Mouse (Mus musculus) liver, embryonic 12.5 days (tissue): Measurements from ENCODE around the gene Tmem63b. TPM values are rescaled to one million over a fixed set of nuclear protein-coding genes. Genes with fewer than 3 reads are reported as not detected.
A peak's percentile ranks its signal among the peaks of the same experiment; 100 is the strongest.

ENCODE experiments used
- ATAC-seq: fragments of 200-750 bp; cut with Nextera tagmentation; 2 replicates; pipeline ENCODE4 v1.8.0; 2017; ENCODE audit warnings: moderate number of reproducible peaks, mild to moderate bottlenecking, moderate library complexity
- H3K27ac ChIP-seq: fragments of 300-500 bp; sonication (generic); 2 replicates; pipeline ENCODE4 v1.5.1; 2016; ENCODE audit warnings: mild to moderate bottlenecking
- H3K27me3 ChIP-seq: fragments of 300-500 bp; sonication (generic); replicated peaks from 2 replicates; pipeline ENCODE4 v1.6.1; 2016; ENCODE audit warnings: mild to moderate bottlenecking, moderate library complexity
- H3K36me3 ChIP-seq: fragments of 300-500 bp; sonication (generic); 2 replicates; pipeline ENCODE4 v1.6.1; 2016; ENCODE audit warnings: mild to moderate bottlenecking, moderate library complexity
- H3K4me1 ChIP-seq: fragments of 300-500 bp; sonication (generic); 2 replicates; pipeline ENCODE4 v1.6.1; 2016
- H3K4me2 ChIP-seq: fragments of 300-500 bp; sonication (generic); 2 replicates; pipeline ENCODE4 v1.6.1; 2016; ENCODE audit warnings: mild to moderate bottlenecking, moderate library complexity
- H3K4me3 ChIP-seq: fragments of 300-500 bp; sonication (generic); 2 replicates; pipeline ENCODE4 v1.5.1; 2016; ENCODE audit warnings: mild to moderate bottlenecking, moderate library complexity
- H3K9ac ChIP-seq: fragments of 300-500 bp; sonication (generic); 2 replicates; pipeline ENCODE4 v1.6.1; 2016; ENCODE audit warnings: mild to moderate bottlenecking, moderate library complexity
- H3K9me3 ChIP-seq: fragments of 300-500 bp; sonication (generic); replicated peaks from 2 replicates; pipeline ENCODE4 v1.6.1; 2016; ENCODE audit warnings: mild to moderate bottlenecking, moderate library complexity
- WGBS: fragments of 180-500 bp; shearing (Covaris S2); methylation state at CpG from one replicate; pipeline ENCODE4 v1.1.7; 2016; ENCODE audit not compliant: insufficient replicate concordance; 5-methylcytosine and 5-hydroxymethylcytosine counted together
- polyA plus RNA-seq: library from polyadenylated mRNA; unstranded; fragments of >200 nt; fragmentation: Nextera tagmentation; extraction: Ambion mirVana; gene quantifications from 2 replicates; pipeline ENCODE4 v1.2.1, GENCODE M21; 2016

The Tmem63b gene
- polyA plus RNA-seq, 1 experiment from 2014 or later = 13.7 TPM

GRCm38 (mm10) chr17:45702254-45702653 lies 15.5 kb upstream of the Tmem63b start:
- peaks cover 23% of the 10 kb centered on the region for H3K36me3 ChIP-seq
- 46% methylated on average over 4 of the region's 4 CpGs for WGBS
- no peaks in the 10 kb centered on the region for H3K27me3 ChIP-seq
- H3K4me2 ChIP-seq = no peak overlapping the region
- H3K27ac ChIP-seq = no peak overlapping the region
- H3K4me3 ChIP-seq = no peak overlapping the region
- H3K9ac ChIP-seq = no peak overlapping the region
- H3K9me3 ChIP-seq = no peaks in the 10 kb centered on the region
- ATAC-seq = no peak
- peaks cover 43% of the 10 kb centered on the region for H3K4me1 ChIP-seq

- no peak for ATAC-seq
- H3K36me3 ChIP-seq = peaks cover 33% of the 10 kb centered on the region
- no peaks in the 10 kb centered on the region for H3K27me3 ChIP-seq
- H3K4me3 ChIP-seq = no peak overlapping the region
- H3K9ac ChIP-seq = no peak overlapping the region
- H3K9me3 ChIP-seq = no peaks in the 10 kb centered on the region
- no peak overlapping the region for H3K4me2 ChIP-seq
- 70% methylated on average over 9 of the region's 9 CpGs for WGBS
- H3K4me1 ChIP-seq = peaks cover 43% of the 10 kb centered on the region
- H3K27ac ChIP-seq = no peak overlapping the region
These were observed 14.5 kb upstream of the Tmem63b start for GRCm38 (mm10) chr17:45701236-45701591.

GRCm38 (mm10) chr17:45700496-45701235 lies 14.0 kb upstream of the Tmem63b start:
- H3K4me2 ChIP-seq = no peak overlapping the region
- H3K27ac ChIP-seq = peak overlapping the region; percentile 43; the same call in 1 of the 2 replicates
- H3K9me3 ChIP-seq = no peaks in the 10 kb centered on the region
- peaks cover 46% of the 10 kb centered on the region for H3K4me1 ChIP-seq
- H3K27me3 ChIP-seq = no peaks in the 10 kb centered on the region
- H3K36me3 ChIP-seq = peaks cover 35% of the 10 kb centered on the region
- H3K9ac ChIP-seq = no peak overlapping the region
- WGBS = 63% methylated on average over 9 of the region's 16 CpGs
- no peak overlapping the region for H3K4me3 ChIP-seq
- ATAC-seq = no peak

GRCm38 (mm10) chr17:45699039-45699740 lies 12.5 kb upstream of the Tmem63b start:
- no peak overlapping the region for H3K4me2 ChIP-seq
- H3K4me3 ChIP-seq = no peak overlapping the region
- 80% methylated on average over 3 of the region's 3 CpGs for WGBS
- H3K9ac ChIP-seq = no peak overlapping the region
- no peak overlapping the region for H3K27ac ChIP-seq
- no peak for ATAC-seq
- no peaks in the 10 kb centered on the region for H3K9me3 ChIP-seq
- H3K36me3 ChIP-seq = peaks cover 37% of the 10 kb centered on the region
- H3K27me3 ChIP-seq = no peaks in the 10 kb centered on the region
- peaks cover 53% of the 10 kb centered on the region for H3K4me1 ChIP-seq

GRCm38 (mm10) chr17:45698368-45698767 lies 11.7 kb upstream of the Tmem63b start:
- Histone ChIP-seq H3K9me3 (no peaks in the 10 kb centered on the region), H3K36me3 (peaks cover 37% of the 10 kb centered on the region), H3K4me3 (no peak overlapping the region), H3K4me1 (peaks cover 59% of the 10 kb centered on the region), H3K4me2 (no peak overlapping the region), H3K27me3 (no peaks in the 10 kb centered on the region), H3K9ac (no peak overlapping the region), H3K27ac (no peak overlapping the region)
- ATAC-seq = no peak
- 84% methylated on average over 6 of the region's 6 CpGs for WGBS

- peaks cover 37% of the 10 kb centered on the region for H3K36me3 ChIP-seq
- H3K9ac ChIP-seq = no peak overlapping the region
- no peaks in the 10 kb centered on the region for H3K9me3 ChIP-seq
- H3K27me3 ChIP-seq = no peaks in the 10 kb centered on the region
- no peak for ATAC-seq
- H3K4me1 ChIP-seq = peaks cover 59% of the 10 kb centered on the region
- 91% methylated on average over 9 of the region's 9 CpGs for WGBS
- H3K4me2 ChIP-seq = no peak overlapping the region
- H3K27ac ChIP-seq = no peak overlapping the region
- no peak overlapping the region for H3K4me3 ChIP-seq
These were observed 10.3 kb upstream of the Tmem63b start for GRCm38 (mm10) chr17:45696981-45697380.

GRCm38 (mm10) chr17:45695227-45696120 lies 8.8 kb upstream of the Tmem63b start:
- Histone ChIP-seq H3K27me3 (no peaks in the 10 kb centered on the region), H3K4me3 (peak overlapping the region; percentile 26; the same call in 1 of the 2 replicates), H3K9ac (peak overlapping the region; percentile 56), H3K27ac (peak overlapping the region; percentile 82), H3K36me3 (peaks cover 37% of the 10 kb centered on the region), H3K9me3 (no peaks in the 10 kb centered on the region), H3K4me1 (peaks cover 58% of the 10 kb centered on the region), H3K4me2 (peak overlapping the region; percentile 60)
- peak; percentile 75 for ATAC-seq
- WGBS = 47% methylated on average over 23 of the region's 23 CpGs

GRCm38 (mm10) chr17:45693812-45694565 lies 7.3 kb upstream of the Tmem63b start:
- no peaks in the 10 kb centered on the region for H3K27me3 ChIP-seq
- no peak for ATAC-seq
- H3K4me1 ChIP-seq = peaks cover 54% of the 10 kb centered on the region
- WGBS = 69% methylated on average over 18 of the region's 18 CpGs
- peaks cover 34% of the 10 kb centered on the region for H3K36me3 ChIP-seq
- H3K9me3 ChIP-seq = no peaks in the 10 kb centered on the region
- no peak overlapping the region for H3K4me2 ChIP-seq
- H3K9ac ChIP-seq = no peak overlapping the region
- H3K27ac ChIP-seq = peak overlapping the region; percentile 1
- H3K4me3 ChIP-seq = no peak overlapping the region

GRCm38 (mm10) chr17:45692159-45692558 lies 5.5 kb upstream of the Tmem63b start:
- no peak for ATAC-seq
- Histone ChIP-seq H3K4me3 (no peak overlapping the region), H3K9me3 (no peaks in the 10 kb centered on the region), H3K9ac (no peak overlapping the region), H3K4me1 (peaks cover 70% of the 10 kb centered on the region), H3K36me3 (peaks cover 21% of the 10 kb centered on the region), H3K27me3 (no peaks in the 10 kb centered on the region), H3K27ac (no peak overlapping the region), H3K4me2 (no peak overlapping the region)
- WGBS = 77% methylated on average over 5 of the region's 5 CpGs

GRCm38 (mm10) chr17:45690044-45690443 lies 3.3 kb upstream of the Tmem63b start:
- Histone ChIP-seq H3K27ac (no peak overlapping the region), H3K4me1 (peaks cover 72% of the 10 kb centered on the region), H3K4me2 (no peak overlapping the region), H3K27me3 (0 out of 2 replicates have a peak, but pooled peaks cover 2% of the 10 kb centered on the region), H3K9ac (no peak overlapping the region), H3K4me3 (no peak overlapping the region), H3K9me3 (no peaks in the 10 kb centered on the region), H3K36me3 (peaks cover 7% of the 10 kb centered on the region; the same call in 1 of the 2 replicates)
- no peak for ATAC-seq
- 71% methylated on average over 4 of the region's 4 CpGs for WGBS

- Histone ChIP-seq H3K9me3 (no peaks in the 10 kb centered on the region), H3K36me3 (peaks cover 7% of the 10 kb centered on the region; the same call in 1 of the 2 replicates), H3K4me2 (no peak overlapping the region), H3K4me1 (peaks cover 71% of the 10 kb centered on the region), H3K4me3 (no peak overlapping the region), H3K27ac (no peak overlapping the region), H3K9ac (no peak overlapping the region), H3K27me3 (0 out of 2 replicates have a peak, but pooled peaks cover 7% of the 10 kb centered on the region)
- 78% methylated on average over 9 of the region's 9 CpGs for WGBS
- ATAC-seq = no peak
These were observed 2.4 kb upstream of the Tmem63b start for GRCm38 (mm10) chr17:45689120-45689519.
